Mouse (Mus musculus) frontal cortex, adult (tissue): ENCODE measurements around the gene Atp6ap2.
"Not testable (repeated sequence)": the region's sequence is repeated elsewhere in the genome, so short reads cannot be mapped to it uniquely, and the experiment has no call there.

ENCODE experiments used
- ATAC-seq: cut with Nextera tagmentation; 2 replicates; pipeline ENCODE4 v1.9.2; 2017; ENCODE audit warnings: mild to moderate bottlenecking, moderate library complexity, mixed read lengths; ENCODE audit not compliant: low TSS enrichment

Atp6ap2 gene

DNA sequence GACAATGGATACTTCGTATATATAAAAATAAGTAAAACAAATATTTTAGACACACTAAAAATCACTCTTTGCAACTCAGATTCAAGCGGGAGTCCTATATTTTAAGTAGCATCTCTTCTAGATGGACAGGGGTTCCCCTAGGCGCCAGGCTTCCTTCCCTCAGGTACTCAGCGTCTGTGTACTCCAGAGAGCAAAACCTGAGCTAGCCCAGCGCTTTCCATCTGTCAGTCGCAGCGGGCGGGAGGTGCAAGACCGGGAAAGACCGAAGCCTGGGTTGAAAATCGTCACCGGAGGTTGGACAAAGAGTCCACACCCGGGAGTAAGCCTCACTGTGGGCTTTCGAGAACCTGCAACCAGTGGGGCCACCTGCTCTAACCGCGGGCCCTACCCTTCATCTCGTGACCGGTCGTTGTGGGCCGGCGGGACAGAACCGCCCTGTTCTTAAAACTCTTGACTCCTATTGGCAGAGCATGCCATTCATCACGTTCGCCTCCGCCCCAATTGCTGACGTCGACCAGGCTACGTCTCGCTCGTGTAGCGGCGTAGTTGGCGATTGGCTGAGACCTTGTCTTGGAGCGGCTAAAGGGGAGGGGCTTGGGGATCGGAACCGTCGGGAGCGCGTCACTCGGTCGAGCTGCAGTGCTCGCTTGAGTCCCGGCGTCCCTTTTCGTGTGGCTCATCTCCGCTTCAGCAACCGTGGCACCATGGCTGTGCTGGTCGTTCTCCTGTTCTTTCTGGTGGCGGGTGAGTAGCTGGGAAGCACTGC lies at the start of gene Atp6ap2:
TSS of gene Atp6ap2 (plus strand) at position 610 of the 766 bp plus-strand sequence.
- peak; percentile 98 for ATAC-seq

DNA sequence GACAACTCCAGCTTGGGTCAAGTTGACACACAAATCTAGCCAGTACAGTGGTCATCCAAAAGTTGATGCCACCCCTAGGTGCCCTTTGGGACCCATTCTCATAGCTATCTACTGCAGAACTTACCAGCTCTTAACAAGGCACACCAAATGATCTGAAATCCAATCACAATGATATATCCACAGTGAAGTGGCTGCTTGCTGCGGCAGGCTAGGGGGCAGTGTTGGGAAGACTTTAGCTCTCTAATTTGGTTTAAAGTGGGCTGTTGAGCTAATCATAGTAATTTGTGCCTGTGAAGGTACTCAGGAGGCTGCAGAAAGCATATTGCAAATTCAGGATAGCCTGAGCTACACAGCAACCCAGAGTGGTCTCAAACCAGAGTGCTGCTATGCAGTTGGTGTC lies 43.2 kb upstream of the Atp6ap2 start:
- no peak for ATAC-seq

DNA sequence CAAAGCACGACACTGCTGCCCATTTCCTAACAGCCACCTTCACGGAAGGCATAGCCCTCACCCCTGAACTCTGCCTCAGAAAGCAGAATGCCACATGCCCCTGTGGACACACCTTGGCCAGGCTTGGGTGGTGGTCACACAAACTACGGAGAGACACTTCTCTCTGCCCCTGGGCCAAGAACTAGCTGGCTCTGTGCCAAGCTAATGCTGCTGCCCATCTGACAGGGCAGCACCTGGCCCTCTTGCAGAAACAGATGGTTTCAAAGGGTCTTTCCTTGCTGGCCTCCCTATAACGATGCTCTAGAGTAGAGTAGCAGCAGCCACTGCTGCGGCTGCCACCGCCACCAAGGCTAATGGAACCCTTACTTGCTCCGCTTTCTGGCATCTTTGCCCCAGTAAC lies 30.5 kb upstream of the Atp6ap2 start:
- no peak for ATAC-seq

DNA sequence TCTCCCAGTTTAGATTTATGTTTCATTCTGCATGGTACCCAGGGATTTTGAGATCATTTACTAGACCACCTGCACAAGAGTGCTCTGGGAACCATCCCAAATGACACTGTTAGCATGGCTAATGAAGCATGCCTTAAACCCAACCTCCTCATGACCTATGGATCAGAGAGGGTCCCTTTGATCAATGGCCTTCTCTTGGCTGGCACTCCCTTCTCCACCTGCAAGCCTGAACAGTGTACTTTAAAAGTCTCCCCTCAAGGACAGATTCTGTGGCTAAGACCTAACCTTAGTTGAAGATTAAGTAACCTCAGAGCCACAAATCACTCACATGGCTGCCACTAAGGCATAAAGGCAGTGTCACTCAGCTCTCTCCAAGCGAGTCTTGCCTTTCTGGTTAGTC lies 16.2 kb upstream of the Atp6ap2 start:
- ATAC-seq = no peak

DNA sequence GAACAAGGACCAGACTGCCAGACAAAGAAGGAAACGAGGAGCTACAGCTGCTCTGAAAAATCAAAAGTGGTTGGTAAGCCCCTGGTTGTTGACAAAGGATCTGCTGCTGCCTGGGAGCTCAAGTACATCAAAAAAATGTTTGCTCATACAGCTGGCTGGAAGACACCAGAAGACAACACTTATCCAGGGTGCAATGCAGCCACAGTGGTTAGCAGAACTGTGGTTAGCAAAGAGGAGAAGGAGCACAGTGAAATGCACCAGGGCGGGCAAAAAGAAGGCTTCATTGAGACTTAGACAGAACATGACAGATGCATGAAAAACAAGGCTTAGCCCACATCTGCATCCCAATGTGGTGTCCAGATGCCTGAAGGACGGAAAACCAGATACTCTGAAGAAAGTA lies 9.7 kb upstream of the Atp6ap2 start:
- ATAC-seq = no peak

DNA sequence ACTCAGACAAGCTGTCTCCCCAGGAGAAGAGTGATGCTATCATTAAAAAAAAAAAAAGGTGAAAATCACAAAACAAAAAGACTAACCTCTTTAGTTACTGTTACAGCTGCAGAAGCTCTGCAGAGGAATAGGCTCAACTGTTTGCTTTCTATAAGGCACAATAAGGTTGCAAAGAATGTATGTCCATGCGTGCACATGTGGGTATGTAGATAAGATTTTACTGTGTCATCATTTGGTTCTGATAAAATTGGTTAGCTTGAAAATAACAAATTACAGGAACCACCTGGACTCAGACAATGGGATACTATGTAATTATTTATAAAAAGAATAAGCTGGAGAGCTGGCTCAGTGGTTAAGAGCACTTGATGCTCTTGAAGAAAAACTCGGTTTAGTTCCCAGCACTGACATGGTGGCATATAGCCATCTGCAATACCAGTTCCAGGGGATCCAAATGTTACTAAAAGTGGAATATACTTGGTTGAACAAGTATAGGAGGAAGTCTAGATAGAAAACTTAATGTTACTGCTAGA lies 9.2 kb upstream of the Atp6ap2 start:
- no peak for ATAC-seq

DNA sequence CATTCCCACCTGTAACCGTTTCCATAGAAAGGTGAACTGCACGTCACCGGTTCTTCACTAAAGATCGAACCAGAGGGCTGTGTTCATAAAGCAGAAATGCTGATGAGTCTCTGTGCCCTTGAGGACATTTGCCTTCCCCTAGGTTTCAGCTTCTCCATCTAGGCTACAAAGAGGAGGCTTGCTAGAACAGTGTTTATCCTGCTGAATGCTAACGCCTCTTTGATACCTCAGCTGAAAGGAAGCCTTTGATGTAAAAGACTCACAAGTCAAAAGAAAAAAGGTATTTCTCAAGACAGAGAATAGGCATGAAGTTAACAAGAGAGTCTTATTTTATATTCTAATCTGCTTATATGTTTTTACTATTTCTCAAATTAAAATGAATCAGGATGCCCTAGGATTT lies 4.3 kb upstream of the Atp6ap2 start:
- ATAC-seq = no peak

DNA sequence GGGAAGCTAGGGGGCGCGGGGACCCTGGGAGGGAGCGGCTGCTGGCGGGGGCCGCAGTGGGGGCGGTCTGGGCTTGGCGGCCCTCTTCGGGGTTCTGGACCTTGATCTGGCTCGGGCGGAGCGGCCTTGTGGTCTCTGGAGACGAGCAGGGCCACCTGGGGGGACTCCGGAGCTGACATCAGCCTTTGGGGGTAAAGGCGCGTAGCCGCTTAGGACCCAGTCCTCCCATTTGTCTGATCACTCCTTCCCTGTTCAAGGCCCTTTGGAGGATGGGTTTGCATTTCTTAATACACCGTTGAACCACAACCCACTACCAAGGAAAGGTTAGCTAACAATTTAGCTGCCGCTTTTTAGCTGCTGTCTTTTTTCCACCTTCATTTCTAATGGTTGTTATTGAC lies 356 bp downstream of the Atp6ap2 start:
- 0 out of 2 replicates have a peak, but pooled peaks have one; percentile 7 for ATAC-seq

DNA sequence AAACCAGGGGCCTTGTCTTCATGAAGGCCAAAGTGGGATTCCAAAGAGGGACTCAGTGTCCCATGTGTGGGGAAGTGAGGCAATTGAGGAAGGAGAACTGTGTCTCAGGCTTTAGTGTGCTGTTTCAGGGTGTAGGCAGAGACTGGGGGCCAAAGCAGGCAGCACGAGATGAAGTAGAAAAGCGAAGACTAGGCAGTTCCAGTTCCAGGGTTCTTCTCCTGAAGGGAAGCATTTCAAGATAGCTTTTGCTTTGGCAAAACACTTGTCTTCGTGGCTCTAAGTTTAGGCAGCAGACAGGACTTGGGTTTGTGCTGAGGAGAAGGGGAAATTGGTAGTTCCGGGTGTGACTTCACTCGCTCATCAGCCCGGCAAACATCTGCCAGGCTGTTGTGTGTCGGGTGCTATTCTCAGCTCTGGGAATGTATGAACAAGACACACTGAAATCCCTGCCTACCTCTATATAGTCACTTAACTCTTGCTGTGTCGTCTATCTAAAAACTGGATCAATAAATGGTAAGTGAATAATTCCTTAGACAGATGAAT lies 3.9 kb downstream of the Atp6ap2 start:
- peak; percentile 22; the same call in 1 of the 2 replicates for ATAC-seq

DNA sequence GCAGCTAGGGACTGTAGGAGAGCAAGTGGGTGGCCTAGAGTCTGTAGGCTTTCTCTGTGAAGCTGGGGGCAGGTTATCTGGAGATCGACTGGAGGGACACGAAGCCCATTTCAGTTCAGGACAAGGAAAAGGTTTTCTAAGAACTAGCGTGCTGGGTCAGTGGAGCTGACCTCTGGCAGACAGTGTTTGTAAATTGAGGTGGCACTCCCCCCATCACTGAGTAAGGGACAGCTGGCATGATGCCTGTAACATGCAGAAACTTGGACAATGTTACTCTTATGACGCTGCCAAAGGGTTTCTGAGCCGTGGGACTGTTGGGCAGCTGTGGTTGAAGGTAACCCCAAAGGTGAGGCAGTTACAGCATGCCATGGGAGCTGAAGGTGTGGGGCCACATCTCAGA lies 4.4 kb downstream of the Atp6ap2 start:
- peak; percentile 25; the same call in 1 of the 2 replicates for ATAC-seq

DNA sequence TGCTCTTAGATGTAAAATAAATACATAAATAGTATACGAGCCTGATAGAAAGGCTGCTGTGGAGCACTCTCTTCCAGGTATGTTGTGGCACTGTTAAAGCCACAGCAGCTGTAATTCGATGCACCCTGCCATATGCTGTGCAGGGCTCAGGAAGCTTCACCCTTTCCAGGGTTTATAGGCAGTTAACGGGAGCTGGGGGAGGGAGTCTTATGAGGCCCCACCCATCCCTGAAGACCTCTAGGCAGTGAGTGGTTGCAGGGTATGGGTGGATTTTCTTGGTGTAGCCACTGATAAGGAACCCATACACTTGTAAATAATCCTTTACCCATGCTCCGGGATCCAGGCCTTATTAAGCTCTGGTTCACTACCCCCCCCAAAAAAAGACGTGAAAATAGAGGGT lies 6.2 kb downstream of the Atp6ap2 start:
- no peak for ATAC-seq

DNA sequence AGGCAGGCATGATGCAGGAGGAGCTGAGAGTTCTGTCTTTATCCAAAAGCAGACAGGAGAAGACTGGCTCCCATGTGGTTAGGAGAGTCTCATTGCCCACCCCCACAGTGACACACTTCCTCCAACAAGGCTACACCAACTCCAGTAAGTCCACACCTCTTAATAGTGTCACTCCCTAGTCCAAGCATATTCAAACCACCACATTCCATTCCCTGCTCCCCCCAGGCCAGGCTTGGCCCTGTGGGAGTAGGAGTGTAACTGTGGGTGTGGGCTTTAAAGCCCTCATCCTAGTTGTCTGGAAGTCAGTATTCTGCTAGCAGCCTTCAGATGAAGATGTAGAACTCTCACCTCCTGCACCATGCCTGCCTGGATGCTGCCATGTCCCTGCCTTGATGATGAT lies 22.9 kb downstream of the Atp6ap2 start:
- not testable (repeated sequence) for ATAC-seq

DNA sequence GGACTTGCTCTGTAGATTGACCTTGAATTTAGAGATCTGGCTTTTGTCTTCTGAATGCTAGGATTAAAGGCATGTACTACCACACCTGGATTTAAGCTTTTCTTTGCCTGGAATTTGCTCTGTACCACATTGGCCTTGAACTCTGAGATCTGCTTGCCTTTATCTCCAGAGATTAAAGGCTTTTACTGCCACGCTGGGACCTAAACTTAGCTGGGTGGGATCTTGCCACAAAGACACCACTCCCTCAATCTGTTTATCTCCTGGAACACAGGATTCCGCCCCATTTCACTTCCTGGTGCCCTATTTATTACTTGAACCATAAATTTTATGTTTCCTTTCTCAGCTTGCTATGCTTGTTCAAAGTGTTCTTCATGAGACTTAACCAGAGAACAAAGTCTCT lies 23.6 kb downstream of the Atp6ap2 start:
- no peak for ATAC-seq

DNA sequence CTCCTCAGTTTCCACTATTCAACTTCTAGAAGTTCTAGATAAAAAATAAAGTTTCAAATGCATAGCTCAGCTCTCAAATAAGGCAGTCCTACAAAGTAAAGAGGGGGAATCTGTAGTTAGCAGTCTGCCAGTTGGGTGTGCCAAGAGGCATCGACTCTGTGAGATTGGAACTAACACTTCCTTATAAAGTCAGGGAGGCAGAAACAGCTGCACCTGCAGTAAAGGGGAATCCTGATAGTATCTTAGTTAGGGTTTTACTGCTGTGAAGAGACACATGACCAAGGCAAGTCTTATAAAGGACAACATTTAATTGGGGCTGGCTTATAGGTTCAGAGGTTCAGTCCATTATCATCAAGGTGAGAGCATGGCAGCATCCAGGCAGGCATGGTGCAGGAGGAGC lies 24.8 kb downstream of the Atp6ap2 start:
- ATAC-seq = not testable (repeated sequence)

DNA sequence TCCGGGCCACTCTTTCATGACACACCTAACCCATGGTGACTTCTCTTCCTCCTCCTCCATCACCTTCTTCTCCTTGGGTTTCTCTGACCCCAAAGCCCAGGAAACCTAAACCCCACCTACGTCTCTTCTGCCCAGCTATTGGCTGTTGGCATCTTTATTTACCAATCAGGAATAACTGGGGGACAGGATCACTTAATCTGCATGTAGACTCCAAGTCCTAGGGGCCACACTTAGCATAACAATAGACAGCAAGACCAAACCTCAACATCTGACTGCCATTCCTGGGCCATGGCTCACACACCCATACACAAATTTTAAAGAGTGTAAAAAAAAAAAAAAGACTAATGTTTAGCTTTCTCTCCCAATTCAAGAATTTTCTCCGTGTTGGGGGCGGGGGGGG lies 37.5 kb downstream of the Atp6ap2 start:
- ATAC-seq = no peak

DNA sequence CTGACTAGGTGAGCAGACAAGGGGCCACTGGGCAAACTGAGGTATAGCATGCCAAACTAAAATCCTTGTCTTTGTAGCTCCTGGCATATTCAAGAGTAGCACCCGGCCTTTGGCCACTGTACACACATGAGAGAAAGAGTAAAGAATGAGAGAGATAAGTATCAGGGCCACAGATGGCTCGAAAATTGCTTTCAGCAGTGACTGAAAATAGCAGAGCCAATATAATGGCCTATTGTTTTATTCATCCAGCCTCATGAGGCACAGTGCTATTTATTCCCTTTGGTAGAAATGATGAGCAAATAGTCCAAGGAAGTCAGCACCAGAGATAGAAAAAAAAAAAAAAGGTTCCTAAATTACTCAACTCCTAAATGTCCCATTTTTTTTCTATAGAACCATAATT lies 57.4 kb downstream of the Atp6ap2 start:
- ATAC-seq = peak; percentile 31; the same call in 1 of the 2 replicates

DNA sequence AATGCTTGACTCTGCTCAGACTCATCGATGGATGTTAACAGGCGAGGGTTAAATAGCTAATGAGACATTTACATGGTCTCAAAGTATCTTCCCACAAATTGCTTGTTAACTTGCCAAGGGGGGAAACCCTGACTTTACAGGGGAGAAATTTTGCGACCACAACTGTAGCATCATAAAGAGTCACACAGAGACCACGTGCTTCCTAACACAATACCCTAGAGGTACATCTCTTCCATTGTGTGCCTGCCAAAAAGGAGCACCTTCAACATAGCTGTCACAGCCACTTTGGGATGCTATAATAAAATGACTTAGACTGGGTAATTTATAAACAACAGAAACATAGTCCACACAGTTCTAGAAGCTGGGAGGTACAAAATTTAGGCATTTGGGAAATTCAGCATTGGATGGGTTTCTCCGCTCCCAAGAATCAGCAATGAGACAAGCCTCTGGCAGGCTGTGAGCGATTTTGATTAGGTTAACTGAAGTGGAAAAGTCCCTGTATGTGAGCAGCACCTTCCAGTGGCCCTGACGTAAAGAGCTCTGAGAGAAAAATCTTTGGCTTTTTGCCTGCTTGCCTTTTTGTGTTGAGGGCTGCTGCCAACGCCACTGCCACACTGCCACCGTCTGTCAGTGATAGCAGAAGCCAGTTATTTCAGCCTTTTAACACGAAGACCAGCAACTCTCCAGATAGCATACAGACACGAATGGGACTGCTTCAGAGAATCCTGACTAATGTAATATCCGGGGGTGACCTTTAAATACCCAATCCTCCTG lies 58.1 kb downstream of the Atp6ap2 start:
- peak; percentile 72 for ATAC-seq

DNA sequence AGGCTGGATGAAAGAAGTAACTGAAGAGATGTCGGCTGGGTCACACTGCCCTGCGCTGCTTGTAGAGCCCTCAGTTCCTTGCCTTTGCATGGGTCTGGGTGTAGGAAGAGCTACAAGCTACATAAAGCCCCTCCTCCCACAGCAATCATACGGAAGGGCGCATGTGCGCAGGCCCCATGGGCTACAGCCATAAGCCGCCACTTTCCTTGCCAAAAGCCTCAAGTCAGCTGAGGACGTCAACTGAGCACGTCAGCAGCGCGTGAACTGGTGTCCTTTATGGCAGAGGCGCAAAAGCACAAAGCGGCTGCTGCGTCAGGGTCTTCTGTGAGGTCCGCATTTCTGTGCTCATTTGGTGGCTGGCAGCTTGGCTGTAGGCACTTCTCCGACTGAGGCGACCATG lies 64.3 kb downstream of the Atp6ap2 start:
- no peak for ATAC-seq

DNA sequence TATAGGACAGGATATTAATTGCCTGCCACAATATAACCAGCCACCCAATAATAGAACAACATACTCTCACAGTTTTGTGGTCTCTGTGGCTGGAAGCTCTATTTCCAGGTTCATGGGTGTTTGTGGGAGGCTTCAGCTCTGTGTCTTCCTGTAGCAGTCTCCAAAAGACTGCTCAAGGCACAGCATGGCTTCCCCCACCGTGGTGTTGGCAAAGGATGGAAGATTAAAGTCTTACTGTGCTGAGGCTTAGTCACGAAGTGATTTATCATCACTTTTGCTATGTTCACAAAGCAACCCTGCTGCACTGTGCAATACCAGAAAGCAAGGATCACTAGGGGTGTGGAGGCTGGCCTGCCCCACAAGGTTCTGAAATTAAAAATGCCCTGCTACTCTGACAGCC lies 66.3 kb downstream of the Atp6ap2 start:
- peak; percentile 97 for ATAC-seq
